Mouse (Mus musculus): ENCODE results near the gene Lpgat1. TPM values are rescaled to one million over a fixed set of nuclear protein-coding genes. Genes with fewer than 3 reads are reported as not detected.

The Lpgat1 gene
- polyA plus RNA-seq, 1 experiment from 2014 or later: 28.7 TPM

- no peaks in the 10 kb centered on the region for H3K4me1 ChIP-seq (ENCODE audit: insufficient read depth, low read depth, low read length)
- no peak overlapping the region for H3K9ac ChIP-seq (replicated peaks; ENCODE audit: low read depth)
- no peak for TF ChIP-seq CTCF (IDR thresholded peaks at IDR 0.05)
- no peak for TF ChIP-seq EP300 (IDR thresholded peaks at IDR 0.05)
- DNase-seq (ENCODE audit: low spot score): no peak
- ATAC-seq: no peak
- 77% methylated on average over 8 of the region's 8 CpGs for WGBS
- H3K9me3 ChIP-seq (ENCODE audit: low read length): no peaks in the 10 kb centered on the region
- 0 out of 2 replicates have a peak, but pooled peaks cover 5% of the 10 kb centered on the region for H3K36me3 ChIP-seq (ENCODE audit: insufficient read depth, low read length)
- no peak overlapping the region for H3K4me2 ChIP-seq (replicated peaks; ENCODE audit: low read depth, low read length)
- H3K4me3 ChIP-seq (ENCODE audit: low read depth, low read length): no peak overlapping the region
- no peaks in the 10 kb centered on the region for H3K27me3 ChIP-seq (replicated peaks; ENCODE audit: insufficient read depth, low read length)
- H3K27ac ChIP-seq (ENCODE audit: low read length): no peak overlapping the region
Observed at GRCm38 (mm10) chr1:191775116-191775515, 57.5 kb downstream of the Lpgat1 start.

DNA sequence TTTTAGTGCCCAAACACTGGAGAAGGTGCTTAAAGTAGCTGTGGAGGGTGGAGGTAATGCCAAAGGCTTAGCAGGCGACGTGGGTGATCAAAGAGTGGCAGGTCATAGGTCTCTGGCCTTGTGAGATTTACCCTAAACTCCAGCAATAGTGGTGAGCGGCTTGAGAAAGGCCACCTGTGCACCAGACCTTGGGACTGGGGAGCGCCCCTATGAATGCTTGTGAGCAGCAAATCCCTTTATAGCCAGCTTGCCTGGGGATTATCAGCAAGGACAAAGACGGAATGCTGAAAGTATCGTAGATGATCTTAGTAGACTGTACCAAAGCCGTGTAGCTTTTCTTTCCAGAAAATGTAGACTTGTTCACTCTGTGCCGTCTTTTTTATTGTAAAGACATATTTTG lies 59.9 kb downstream of the Lpgat1 start:
- Histone ChIP-seq H3K9ac (replicated peaks; ENCODE audit: low read depth) (no peak overlapping the region), H3K4me3 (ENCODE audit: low read depth, low read length) (no peak overlapping the region), H3K9me3 (ENCODE audit: low read length) (no peaks in the 10 kb centered on the region), H3K4me1 (ENCODE audit: insufficient read depth, low read depth, low read length) (no peaks in the 10 kb centered on the region), H3K27me3 (replicated peaks; ENCODE audit: insufficient read depth, low read length) (no peaks in the 10 kb centered on the region), H3K27ac (ENCODE audit: low read length) (no peak overlapping the region), H3K36me3 (ENCODE audit: insufficient read depth, low read length) (0 out of 2 replicates have a peak, but pooled peaks cover 5% of the 10 kb centered on the region), H3K4me2 (replicated peaks; ENCODE audit: low read depth, low read length) (no peak overlapping the region)
- DNase-seq (ENCODE audit: low spot score) (no peak), ATAC-seq (no peak)
- no peak for TF ChIP-seq EP300 (IDR thresholded peaks at IDR 0.05)
- TF ChIP-seq CTCF (IDR thresholded peaks at IDR 0.05): no peak
- 79% methylated on average over 8 of the region's 8 CpGs for WGBS

GRCm38 (mm10) chr1:191780470-191780869 lies 62.8 kb downstream of the Lpgat1 start:
- Histone ChIP-seq H3K9me3 (ENCODE audit: low read length) (no peaks in the 10 kb centered on the region), H3K27ac (ENCODE audit: low read length) (no peak overlapping the region), H3K4me3 (ENCODE audit: low read depth, low read length) (no peak overlapping the region), H3K36me3 (ENCODE audit: insufficient read depth, low read length) (0 out of 2 replicates have a peak, but pooled peaks cover 5% of the 10 kb centered on the region), H3K27me3 (replicated peaks; ENCODE audit: insufficient read depth, low read length) (no peaks in the 10 kb centered on the region), H3K4me2 (replicated peaks; ENCODE audit: low read depth, low read length) (no peak overlapping the region), H3K4me1 (ENCODE audit: insufficient read depth, low read depth, low read length) (no peaks in the 10 kb centered on the region), H3K9ac (replicated peaks; ENCODE audit: low read depth) (no peak overlapping the region)
- DNase-seq (ENCODE audit: low spot score) (no peak), ATAC-seq (no peak)
- TF ChIP-seq CTCF (IDR thresholded peaks at IDR 0.05) (no peak), EP300 (IDR thresholded peaks at IDR 0.05) (no peak)
- 82% methylated on average over 1 of the region's 1 CpGs for WGBS

- TF ChIP-seq EP300 (IDR thresholded peaks at IDR 0.05) (no peak), CTCF (IDR thresholded peaks at IDR 0.05) (no peak)
- peak; percentile 33 for DNase-seq (ENCODE audit: low spot score)
- Histone ChIP-seq H3K27ac (ENCODE audit: low read length) (no peak overlapping the region), H3K27me3 (replicated peaks; ENCODE audit: insufficient read depth, low read length) (no peaks in the 10 kb centered on the region), H3K4me3 (ENCODE audit: low read depth, low read length) (no peak overlapping the region), H3K4me2 (replicated peaks; ENCODE audit: low read depth, low read length) (no peak overlapping the region), H3K4me1 (ENCODE audit: insufficient read depth, low read depth, low read length) (no peaks in the 10 kb centered on the region), H3K9ac (replicated peaks; ENCODE audit: low read depth) (no peak overlapping the region), H3K9me3 (ENCODE audit: low read length) (no peaks in the 10 kb centered on the region), H3K36me3 (ENCODE audit: insufficient read depth, low read length) (no peaks in the 10 kb centered on the region)
- 66% methylated on average over 11 of the region's 11 CpGs for WGBS
- ATAC-seq: peak; percentile 70
Observed at GRCm38 (mm10) chr1:191785108-191785507, 67.5 kb downstream of the Lpgat1 start.

- no peak overlapping the region for H3K27ac ChIP-seq (ENCODE audit: low read length)
- WGBS: 48% methylated on average over 6 of the region's 6 CpGs
- ATAC-seq: no peak; the same call in 1 of the 2 replicates
- H3K4me3 ChIP-seq (ENCODE audit: low read depth, low read length): no peak overlapping the region
- H3K36me3 ChIP-seq (ENCODE audit: insufficient read depth, low read length): no peaks in the 10 kb centered on the region
- DNase-seq (ENCODE audit: low spot score): no peak
- no peak overlapping the region for H3K4me2 ChIP-seq (replicated peaks; ENCODE audit: low read depth, low read length)
- H3K27me3 ChIP-seq (replicated peaks; ENCODE audit: insufficient read depth, low read length): no peaks in the 10 kb centered on the region
- H3K4me1 ChIP-seq (ENCODE audit: insufficient read depth, low read depth, low read length): no peaks in the 10 kb centered on the region
- TF ChIP-seq EP300 (IDR thresholded peaks at IDR 0.05): no peak
- no peak for TF ChIP-seq CTCF (IDR thresholded peaks at IDR 0.05)
- H3K9me3 ChIP-seq (ENCODE audit: low read length): no peaks in the 10 kb centered on the region
- H3K9ac ChIP-seq (replicated peaks; ENCODE audit: low read depth): no peak overlapping the region
Observed at GRCm38 (mm10) chr1:191786255-191786654, 68.6 kb downstream of the Lpgat1 start.

DNA sequence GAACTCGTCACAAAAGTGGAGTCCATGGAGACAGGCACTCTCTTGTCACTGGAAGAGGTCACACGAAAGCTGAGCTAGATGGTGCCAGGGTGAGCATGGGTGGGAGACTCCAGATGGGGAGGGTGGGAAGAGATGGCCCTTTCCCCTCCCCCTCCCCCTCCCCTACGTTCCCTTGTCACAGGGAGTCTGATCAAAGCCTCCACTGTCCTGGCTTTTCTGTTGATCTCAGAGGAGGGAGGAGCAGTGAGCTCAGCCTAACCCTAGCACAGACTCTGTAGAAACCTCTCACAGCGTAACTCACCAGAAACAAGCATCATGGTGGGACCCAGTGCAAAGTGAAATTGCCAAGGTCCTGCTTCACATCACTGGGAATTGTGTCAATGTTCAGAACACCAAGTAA lies 69.7 kb downstream of the Lpgat1 start:
- ATAC-seq (no peak), DNase-seq (ENCODE audit: low spot score) (no peak)
- 44% methylated on average over 3 of the region's 4 CpGs for WGBS
- Histone ChIP-seq H3K4me2 (replicated peaks; ENCODE audit: low read depth, low read length) (no peak overlapping the region), H3K27me3 (replicated peaks; ENCODE audit: insufficient read depth, low read length) (no peaks in the 10 kb centered on the region), H3K36me3 (ENCODE audit: insufficient read depth, low read length) (no peaks in the 10 kb centered on the region), H3K9ac (replicated peaks; ENCODE audit: low read depth) (no peak overlapping the region), H3K27ac (ENCODE audit: low read length) (no peak overlapping the region), H3K9me3 (ENCODE audit: low read length) (no peaks in the 10 kb centered on the region), H3K4me3 (ENCODE audit: low read depth, low read length) (no peak overlapping the region), H3K4me1 (ENCODE audit: insufficient read depth, low read depth, low read length) (no peaks in the 10 kb centered on the region)
- TF ChIP-seq CTCF (IDR thresholded peaks at IDR 0.05): no peak

DNA sequence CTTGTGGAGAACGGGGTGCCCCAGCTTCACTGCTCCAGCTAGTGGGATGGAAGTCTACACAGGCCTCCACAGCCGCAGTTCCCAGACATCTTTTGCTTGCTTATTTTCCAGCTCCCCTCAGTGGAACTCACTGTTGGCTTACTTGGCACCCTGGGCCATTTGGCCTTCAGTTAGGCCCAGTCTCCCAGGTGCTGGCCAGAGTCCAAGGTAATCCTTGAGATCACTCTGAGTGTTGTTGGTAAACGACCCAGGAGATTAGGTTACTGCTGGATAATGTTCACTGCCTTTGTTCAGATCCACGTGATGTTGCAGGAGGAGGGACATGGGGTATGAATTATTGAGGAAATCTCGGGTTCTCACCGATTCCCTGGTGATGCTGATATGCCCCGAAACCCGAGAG lies 75.4 kb downstream of the Lpgat1 start:
- Histone ChIP-seq H3K36me3 (ENCODE audit: insufficient read depth, low read length) (no peaks in the 10 kb centered on the region), H3K27ac (ENCODE audit: low read length) (no peak overlapping the region), H3K9ac (replicated peaks; ENCODE audit: low read depth) (no peak overlapping the region), H3K27me3 (replicated peaks; ENCODE audit: insufficient read depth, low read length) (no peaks in the 10 kb centered on the region), H3K9me3 (ENCODE audit: low read length) (no peaks in the 10 kb centered on the region), H3K4me1 (ENCODE audit: insufficient read depth, low read depth, low read length) (no peaks in the 10 kb centered on the region), H3K4me2 (replicated peaks; ENCODE audit: low read depth, low read length) (no peak overlapping the region), H3K4me3 (ENCODE audit: low read depth, low read length) (no peak overlapping the region)
- TF ChIP-seq EP300 (IDR thresholded peaks at IDR 0.05): no peak
- 64% methylated on average over 8 of the region's 8 CpGs for WGBS
- ATAC-seq: peak; percentile 72
- DNase-seq (ENCODE audit: low spot score): peak; percentile 58

Measured in lung, postnatal 0 days (tissue).